Mouse (Mus musculus): ENCODE results near the gene Tmem45b.

The Tmem45b gene

DNA sequence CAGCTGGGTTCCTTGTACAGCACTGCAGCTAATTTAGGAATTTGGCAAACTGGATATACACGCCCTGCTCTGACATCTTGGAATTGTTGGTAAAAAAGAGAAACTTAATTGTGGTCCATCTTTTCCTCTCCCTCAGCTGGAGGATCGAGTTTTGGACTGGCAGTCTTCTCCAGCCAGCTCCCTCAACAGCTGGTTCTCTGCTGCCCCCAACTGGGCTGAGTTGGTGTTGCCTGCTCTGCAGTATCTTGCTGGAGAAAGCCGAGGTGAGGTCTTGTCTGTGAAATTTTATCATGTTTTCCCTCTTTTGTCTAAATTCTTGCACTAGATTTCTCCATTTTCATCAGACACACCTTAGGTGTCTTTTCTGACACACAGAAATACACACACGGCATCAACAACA, 63.8 kb downstream of the Tmem45b start:
- peak; percentile 81 for DNase-seq

DNA sequence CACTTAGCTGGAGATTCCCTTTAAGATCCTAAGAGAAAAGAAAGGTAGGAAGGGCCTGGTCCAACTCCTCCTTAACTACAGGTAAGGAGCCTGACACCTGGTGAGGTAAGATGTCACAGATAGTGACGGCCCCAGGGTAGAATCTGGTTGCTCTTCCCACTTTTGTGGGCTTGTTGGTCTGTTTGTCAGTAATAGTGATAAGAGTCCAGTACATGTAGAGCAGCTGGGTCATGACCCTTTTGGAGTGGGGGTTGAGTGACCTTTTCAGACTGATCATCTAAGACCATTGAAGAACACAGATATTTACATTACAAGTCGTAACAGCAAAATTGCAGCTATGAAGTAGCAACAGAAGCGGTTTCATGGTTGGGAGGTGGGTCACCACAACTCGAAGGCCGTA, 77.1 kb downstream of the Tmem45b start:
- DNase-seq = no peak

DNA sequence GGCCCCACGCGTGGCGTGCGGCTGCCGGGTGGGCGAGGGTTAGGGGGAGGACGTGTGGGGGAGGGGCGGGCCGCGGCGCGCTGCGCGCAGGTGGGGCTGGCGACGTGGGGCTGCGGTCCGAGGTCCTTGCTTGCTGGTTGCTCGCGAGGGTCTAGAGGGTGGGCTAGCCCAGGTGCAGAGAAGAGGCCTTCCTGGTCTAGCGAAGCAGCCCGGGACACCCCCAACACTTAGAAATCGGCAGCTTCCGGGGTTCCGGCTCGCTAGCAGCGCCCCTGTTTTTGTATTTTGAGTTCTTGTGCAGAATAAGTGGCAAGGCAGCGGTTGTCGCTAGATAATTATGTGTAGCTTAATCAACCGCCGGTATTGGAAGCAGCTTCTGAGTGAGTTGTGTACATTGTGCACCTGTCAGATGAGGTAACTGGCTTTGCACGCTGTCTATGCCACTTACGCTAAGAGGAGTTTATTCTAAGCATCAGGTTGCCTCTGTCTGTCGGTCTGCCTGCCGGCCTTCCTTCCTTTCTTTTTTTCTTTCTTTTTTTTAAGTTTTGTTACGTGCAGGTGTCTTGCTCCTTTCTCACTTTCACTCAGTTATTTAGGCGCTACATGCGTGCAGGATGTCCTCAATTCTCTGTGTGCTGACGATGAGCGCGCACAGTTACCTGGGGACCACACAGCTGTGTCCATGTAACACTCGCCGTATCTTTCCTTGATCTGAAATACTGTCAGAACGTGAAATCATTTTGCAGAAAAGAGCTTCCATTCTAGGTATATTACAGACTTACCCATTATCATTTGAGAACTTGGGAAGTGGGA, 77.7 kb downstream of the Tmem45b start:
- DNase-seq = peak; percentile 30

DNA sequence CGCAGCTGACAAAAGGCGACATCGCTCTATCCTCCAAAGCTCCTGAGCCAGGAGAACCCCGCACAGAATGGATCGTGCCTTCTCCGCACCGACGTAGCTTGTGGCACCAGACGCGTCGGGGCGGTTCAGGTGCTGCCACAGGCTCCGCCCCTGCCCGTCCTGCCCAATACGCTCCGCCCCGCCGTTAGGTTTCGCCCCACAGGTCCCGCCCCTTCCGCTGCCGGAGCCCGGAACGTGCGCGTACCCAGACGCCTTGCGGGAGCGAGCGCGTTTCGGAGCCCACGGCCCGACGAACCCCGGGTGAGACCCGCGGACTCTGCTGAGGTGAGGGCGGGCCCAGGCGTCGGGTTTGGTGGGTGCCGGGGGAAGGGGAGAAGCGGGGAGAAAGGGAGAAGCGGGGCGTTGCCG, 78.3 kb downstream of the Tmem45b start, which contains the start of gene Nfrkb:
Gene Nfrkb, plus strand, starts transcription at position 246 of the 408 bp plus-strand sequence.
- DNase-seq = peak; percentile 97

DNA sequence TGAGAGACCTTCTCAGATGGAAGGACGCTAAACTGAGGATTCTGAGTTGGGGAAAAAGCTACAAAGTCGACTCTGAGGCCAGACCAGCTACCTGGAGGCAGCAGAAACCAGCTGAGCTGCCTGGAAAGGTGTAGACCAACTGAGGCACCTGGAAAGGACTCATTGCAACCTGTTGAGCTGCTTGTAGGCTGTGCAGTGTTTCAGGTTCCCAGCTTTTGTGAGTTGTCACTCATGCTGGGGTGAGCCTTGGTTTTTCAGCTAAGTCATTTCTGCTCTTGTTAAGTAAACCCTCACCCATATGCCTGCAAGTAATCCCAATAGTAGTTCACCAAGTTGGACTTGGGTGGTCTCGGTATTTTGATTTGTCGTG, 78.8 kb downstream of the Tmem45b start:
- no peak for DNase-seq

DNA sequence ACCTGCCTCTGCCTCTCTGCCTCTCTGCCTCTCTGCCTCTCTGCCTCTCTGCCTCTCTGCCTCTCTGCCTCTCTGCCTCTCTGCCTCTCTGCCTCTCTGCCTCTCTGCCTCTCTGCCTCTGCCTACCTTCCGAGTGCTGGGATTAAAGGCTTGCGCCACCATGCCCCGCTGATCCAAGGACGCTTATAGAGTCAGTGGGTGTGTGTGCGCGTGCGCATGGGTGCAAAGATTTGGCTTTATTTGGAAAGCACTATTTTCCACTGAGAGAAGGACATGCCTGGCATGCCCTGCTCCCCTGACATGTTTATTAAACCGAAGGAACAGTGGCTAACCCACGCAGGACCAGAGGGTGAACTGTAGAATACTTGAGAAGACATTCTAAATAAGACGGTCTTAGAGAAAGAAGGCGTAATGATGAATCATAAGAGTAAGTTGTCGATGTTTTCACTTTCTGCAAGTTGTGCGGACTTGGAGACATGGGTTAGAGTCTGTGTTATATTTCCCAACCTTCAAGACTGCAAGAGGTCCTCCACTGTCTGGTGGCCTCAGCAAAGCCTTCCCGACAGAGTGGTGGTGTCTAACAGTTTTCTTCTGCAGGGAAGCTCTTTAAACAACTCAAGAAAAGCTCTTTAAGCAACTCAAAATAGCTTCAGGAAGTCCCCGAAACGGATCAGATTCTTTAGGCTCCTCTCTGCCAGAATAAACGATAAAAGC, 79.3 kb downstream of the Tmem45b start:
- no peak for DNase-seq

DNA sequence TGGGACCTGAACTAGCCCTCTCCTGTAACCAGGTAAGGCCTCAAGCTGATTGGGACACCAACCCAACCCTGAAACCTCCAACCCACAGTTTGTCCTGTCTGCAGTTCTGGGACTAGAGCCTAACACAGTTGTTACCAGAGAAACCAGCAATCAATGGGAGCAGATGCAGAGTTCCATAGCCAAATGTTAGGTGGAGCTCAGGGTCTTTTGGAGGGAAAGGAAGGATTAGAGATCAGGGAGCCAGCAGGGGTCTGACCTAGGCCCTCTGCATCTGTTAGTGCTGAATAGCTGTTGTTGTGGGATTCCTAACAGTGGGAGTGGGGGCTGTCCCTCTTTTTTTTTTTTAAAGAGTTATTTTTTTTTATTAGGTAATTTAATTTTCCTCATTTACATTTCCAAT, 87.6 kb downstream of the Tmem45b start:
- no peak for DNase-seq
